Mouse (Mus musculus) kidney, postnatal 4 days (tissue): ENCODE data around the gene Dctpp1.

ENCODE experiments used
- DNase-seq, 2 experiments: peaks; one replicate each; pipeline ENCODE4 v3.0.0; 2021; ENCODE audit warnings: mixed read lengths in 2 of 2

The Dctpp1 gene

GRCm38 (mm10) chr7:127260309-127261111, at the start of gene Dctpp1:
Gene Dctpp1, minus strand, starts transcription at chr7:127260709.
- peak; percentile 97 to 98 for DNase-seq

DNA sequence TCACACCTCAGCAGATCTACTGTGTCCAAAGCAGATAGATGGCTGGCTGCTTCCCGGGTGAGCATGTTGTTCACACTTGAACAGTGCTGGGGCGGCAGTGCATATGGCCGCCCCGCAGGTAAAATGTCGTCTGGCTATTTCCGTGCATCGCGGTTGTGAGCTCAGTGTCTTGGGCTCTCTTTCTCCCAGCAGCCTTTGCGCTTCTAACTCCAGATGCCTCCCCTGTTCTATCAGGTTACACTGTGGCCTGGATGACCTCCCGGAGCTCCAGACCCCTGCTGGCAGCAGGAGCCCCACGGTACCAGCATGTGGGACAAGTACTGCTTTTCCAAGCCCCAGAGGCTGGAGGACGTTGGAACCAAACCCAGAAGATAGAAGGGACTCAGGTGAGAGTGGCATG, 49.4 kb upstream of the Dctpp1 start:
- DNase-seq: no peak

DNA sequence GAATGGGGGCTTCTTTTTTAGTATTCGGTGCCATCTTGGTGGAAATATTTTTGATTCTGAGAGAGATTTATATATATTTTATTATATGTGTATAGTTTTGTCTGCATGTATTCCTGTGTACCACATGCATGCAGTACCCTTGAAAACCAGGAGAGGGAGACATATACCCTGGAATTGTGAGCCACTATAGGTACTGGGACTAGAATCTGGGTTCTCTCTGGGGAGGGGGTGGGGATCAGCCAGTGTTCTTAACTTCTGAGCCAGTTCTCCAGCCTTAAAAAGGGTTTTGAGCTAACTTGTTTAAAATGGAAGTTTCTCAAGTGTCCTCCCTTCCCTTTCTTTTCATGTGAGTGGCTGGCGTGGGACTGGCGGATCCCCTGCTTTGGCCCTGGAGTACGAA, 48.4 kb upstream of the Dctpp1 start:
- DNase-seq: peak; percentile 30 to 49

DNA sequence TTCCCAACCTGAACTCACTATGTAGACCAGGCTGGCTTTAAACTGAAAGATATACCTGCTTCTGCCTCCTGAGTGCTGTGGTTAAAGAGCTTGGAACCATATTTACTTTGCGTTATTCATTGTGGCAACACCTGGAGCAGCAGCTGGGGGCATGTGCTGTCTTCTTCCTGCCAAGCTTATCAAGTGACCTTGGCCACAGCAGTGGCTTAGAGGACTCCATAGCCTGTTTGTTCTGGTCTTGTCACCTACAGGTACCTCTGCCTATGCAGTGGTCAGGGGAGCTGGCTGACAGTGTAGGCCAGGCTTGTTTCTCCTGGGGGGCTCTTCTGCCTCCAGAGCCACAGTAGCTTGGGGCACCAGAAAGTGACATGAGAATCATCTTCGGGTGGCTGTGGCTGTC, 47.9 kb upstream of the Dctpp1 start:
- no peak for DNase-seq

GRCm38 (mm10) chr7:127297586-127298193, 37.2 kb upstream of the Dctpp1 start:
- no peak for DNase-seq

GRCm38 (mm10) chr7:127296786-127297555, 36.5 kb upstream of the Dctpp1 start:
- DNase-seq: no peak

DNA sequence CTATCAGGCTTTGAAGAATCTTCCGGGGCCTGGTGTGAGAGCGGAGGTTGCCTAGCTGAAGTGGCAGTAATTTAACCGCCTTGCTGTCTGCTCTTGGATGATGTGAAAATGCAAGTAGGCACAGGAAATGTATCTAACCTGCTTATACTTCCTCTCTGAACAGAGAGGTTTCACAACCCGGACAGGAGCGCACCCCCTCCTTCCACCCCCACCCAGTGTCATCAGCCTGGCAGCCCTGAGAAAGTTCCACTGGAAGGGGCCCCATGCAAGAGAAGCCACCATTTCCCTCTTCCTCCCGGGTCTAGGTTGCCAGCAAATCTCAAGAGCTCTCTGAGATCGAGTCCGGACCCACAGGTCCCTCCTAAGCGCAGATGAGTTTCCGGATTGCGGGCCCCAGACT, 35.6 kb upstream of the Dctpp1 start, which contains the start of gene Itgal:
Gene Itgal, plus strand, starts transcription at position 163 of the 400 bp plus-strand sequence.
- DNase-seq: no peak

GRCm38 (mm10) chr7:127290142-127290541, 29.6 kb upstream of the Dctpp1 start:
- no peak for DNase-seq

DNA sequence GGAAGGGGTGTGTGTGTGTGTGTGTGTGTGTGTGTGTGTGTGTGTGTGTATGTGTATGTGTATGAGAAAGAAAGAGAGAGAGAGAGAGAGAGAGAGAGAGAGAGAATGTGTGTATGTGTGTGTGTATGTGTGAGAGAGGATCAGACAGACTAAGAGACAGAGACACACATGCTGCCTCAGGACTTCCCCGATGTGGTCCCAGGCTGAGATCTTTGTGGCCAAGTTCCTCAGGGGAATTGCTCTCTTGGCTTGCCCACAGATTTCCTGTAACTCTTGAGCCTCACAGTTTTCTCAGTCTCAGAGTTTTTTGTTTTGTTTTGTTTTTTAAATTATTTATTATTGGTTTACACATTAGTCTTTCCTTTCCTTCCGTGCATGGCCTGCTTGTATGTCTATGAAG, 28.8 kb upstream of the Dctpp1 start:
- no peak for DNase-seq

DNA sequence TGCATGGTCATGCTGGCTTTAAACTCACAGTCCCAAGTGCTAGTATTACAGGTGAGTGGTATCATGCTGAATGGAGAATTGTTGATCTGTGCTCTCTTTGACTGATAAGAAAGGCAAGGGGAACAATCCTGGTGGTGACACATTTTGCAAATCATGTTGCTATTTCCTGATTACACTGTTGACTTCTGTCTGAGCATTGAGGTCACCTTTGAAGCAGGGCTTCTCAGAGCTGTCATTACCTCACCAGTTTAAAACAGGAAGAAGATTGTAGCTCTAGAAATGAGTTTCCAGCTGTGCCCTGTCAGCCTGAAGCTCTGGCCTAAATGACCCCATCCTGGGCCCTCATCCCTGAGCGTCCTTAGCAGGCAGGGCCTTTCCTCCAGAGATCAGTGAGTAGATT, 27.4 kb upstream of the Dctpp1 start:
- DNase-seq: no peak

DNA sequence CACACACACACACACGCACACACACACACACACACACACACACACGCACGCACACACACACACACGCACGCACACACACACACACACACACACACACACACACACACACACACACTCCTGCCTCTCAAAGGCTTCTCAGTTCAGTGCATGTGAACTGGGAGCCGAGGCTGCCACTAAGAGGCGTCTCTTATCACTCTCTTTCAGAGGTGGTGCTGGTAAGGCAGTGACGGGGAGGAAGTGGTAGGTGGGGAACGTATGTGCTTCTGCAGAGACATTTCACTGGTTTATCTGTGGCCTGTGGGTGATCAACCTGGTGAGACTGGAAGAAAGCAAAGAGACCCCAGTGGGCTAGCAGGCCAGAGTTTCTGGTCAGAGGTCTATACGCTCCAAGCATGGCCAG, 24.6 kb upstream of the Dctpp1 start:
- no peak for DNase-seq

DNA sequence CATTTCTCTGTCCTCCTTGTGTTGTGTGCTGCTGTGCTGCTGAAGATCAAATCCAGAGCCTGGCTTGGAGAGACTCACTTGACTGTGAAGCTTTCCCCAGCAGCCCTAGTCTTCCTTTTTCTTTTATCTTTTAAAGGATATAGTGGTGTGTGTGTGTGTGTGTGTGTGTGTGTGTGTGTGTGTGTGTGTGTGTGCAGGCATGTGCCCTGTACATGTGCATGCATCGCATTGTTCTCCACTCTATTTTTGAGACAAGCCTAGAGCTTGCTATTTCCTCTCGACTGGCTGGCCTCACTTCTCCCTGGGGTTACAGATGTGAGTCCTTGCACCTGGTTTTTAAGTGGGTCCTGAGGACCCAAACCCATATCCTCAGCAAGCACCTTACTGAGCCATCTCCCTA, 21.7 kb upstream of the Dctpp1 start:
- DNase-seq: no peak

DNA sequence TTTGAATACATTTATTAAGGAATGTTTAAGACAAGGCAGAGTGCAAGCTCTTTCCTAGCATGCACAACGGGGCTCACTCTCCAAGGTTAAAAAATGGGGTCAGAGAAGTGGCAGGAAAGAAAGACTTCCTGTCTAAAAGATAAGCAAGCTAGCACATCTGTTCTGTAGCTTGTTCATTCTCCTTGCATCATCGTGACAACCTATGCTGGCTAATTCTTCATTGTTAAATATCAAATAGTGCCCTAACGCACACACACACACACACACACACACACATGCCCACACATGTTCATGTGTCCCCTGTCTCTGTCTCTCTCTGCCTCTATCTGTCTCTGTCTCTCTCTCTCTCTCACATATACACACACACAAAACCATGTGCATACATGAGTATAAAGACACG, 20.6 kb upstream of the Dctpp1 start:
- no peak for DNase-seq

- DNase-seq: no peak
Measured at GRCm38 (mm10) chr7:127280092-127280491, 19.6 kb upstream of the Dctpp1 start.

DNA sequence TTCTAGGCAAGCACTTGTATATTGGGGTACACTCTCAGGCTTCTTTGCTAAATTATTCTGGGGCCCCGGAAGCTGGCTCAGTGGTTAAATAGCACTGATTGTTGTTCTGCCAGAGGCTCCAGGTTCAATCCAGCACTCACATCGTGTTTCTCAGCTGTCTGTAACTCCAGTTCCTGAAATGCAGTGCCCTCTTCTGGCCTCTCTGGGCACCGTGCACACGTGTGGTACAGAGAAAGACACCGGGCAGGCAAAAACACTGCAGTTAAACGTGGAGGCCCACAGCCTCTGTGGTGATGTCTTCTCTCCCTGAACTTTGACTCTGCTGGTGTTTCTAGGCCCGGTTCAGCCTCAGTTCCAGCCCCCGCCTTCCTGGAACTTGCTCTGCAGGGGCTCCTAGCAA, 17.8 kb upstream of the Dctpp1 start:
- DNase-seq: peak; percentile 71 to 82

GRCm38 (mm10) chr7:127276519-127276961, 16.0 kb upstream of the Dctpp1 start:
- DNase-seq: peak in 1 of 2 experiments; percentile 57

GRCm38 (mm10) chr7:127273925-127274789, 13.6 kb upstream of the Dctpp1 start, which contains the start of gene Sephs2:
Gene Sephs2, minus strand, starts transcription at chr7:127274055.
- peak; percentile 94 to 96 for DNase-seq

GRCm38 (mm10) chr7:127273118-127273923, 12.8 kb upstream of the Dctpp1 start:
- DNase-seq: peak; percentile 36 to 64

GRCm38 (mm10) chr7:127272566-127272965, 12.1 kb upstream of the Dctpp1 start:
- DNase-seq: no peak

GRCm38 (mm10) chr7:127271093-127271492, 10.6 kb upstream of the Dctpp1 start:
- no peak for DNase-seq

DNA sequence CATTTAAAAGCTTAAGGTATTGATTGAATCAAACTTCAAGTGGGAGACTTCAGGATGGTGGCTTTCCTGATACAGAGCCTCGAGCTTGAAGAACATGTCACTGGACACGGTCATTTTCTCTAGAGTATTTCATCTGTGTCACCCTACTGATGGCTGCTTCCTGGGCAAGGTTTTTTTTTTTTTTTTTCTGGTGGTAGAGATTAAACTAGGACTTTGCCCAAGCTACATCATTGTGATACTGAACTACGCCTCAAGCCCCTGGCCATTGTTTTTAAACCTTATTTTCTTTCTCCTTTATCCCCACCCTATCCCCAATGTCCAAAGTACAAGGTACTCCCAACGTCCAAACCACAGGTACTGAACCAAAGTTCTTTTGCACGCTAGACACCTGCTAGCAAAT, 10.2 kb upstream of the Dctpp1 start:
- DNase-seq: no peak

DNA sequence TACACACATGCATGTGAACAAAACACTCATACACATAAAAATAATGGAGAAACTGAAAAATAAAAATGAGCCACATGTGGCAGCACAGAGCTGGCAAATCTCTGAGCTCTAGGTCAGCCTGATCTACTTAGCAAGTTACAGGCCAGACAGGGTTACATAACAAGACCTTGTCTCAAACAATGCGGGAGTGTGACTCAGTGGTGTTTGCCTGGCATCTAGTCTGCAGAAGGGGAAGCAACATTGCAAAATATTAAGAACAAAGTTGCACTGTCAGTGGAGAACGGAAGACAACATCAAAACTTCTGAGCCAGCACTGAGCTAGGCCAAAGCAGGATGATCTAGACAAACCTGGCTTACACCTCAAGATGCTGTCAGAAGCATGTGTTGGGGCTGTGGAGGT, 9.7 kb upstream of the Dctpp1 start:
- no peak for DNase-seq
